In the genomic region with DNA sequence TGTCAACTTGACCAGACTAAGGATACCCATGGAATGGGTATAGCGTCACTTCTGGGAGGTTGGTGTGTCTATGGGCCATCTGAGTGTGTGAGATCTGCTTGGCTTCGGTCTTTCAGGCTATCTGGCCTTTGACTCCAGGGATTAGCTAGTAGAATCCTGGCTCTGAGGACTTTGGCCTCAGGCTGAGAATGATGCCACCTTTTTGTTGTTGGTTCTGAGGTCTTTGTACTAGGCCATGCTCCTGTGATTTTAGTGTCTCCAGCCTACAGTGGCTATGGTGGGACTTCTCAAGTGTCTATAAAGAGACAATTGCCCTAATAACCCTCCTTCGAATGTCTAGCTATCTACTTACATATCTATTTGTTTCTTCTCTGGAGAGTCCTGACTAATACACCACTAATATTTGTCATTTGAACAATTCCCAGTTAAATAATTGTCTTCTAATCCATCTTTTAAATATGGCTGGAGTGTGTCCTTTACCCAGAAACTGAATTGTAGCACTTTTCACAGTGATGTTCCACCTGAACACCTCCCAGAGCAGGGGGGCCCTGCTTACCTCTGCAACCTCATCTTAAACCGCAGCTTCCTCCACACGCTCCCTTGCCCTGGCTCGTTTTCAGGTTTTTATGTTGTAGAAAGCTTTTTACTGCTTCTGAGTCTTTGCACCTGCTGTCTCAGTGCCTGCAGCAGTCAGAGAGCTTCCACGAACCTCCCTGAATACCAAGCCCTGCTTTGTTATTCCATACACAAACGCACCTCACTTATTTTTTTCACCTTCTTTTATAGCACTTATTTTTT, we compare ENCODE assay signal across 22 mouse cellular contexts.
A peak's percentile ranks its signal among the peaks of the same experiment; 100 is the strongest.
DNase-seq lines count a peak whose midpoint lies in the region; ATAC-seq and TF ChIP-seq lines count a peak whose summit lies in the region.
"Had no signal": no experiment of that assay in that cellular context is flagged by ENCODE, and none has a peak within 500 bp of the region (broad histone marks: within the 10 kb centered on the region; RNA-seq: fewer than 3 reads in every experiment).

No protein-coding gene starts in this region.

- H3K4me2 ChIP-seq in kidney, embryonic 15.5 days: no peak overlapping the region
- H3K4me2 ChIP-seq: embryonic facial prominence, embryonic 15.5 days; heart, embryonic 11.5 days; heart, embryonic 15.5 days; hindbrain, embryonic 14.5 days had no signal

- no peaks in the 10 kb centered on the region; the same call in 1 of the 2 replicates for H3K4me1 ChIP-seq in kidney, adult 2 months (ENCODE audit: control insufficient read depth, insufficient read depth, low read length)
- 0 out of 2 replicates have a peak, but pooled peaks cover 2% of the 10 kb centered on the region for H3K4me1 ChIP-seq in kidney, embryonic 15.5 days
- H3K4me1 ChIP-seq: embryonic facial prominence, embryonic 15.5 days; heart, embryonic 15.5 days; hindbrain, embryonic 10.5 days had no signal

- H3K9me3 ChIP-seq in kidney, embryonic 15.5 days (replicated peaks): no peaks in the 10 kb centered on the region
- H3K9me3 ChIP-seq: embryonic facial prominence, embryonic 15.5 days; forebrain, embryonic 10.5 days; heart, embryonic 15.5 days; hindbrain, embryonic 10.5 days had no signal

- ATAC-seq in kidney, embryonic 15.5 days (replicated peaks; ENCODE audit: low FRiP score): peak; percentile 71
- no peak for ATAC-seq in activated CD4-positive, CD25-positive, alpha-beta regulatory T cell, adult 4 months
- ATAC-seq: forebrain, embryonic 14.5 days had no signal

- H3K9ac ChIP-seq in kidney, embryonic 15.5 days: no peak overlapping the region
- H3K9ac ChIP-seq: embryonic facial prominence, embryonic 15.5 days; heart, embryonic 15.5 days; hindbrain, embryonic 14.5 days had no signal

- no peak overlapping the region for H3K4me3 ChIP-seq in kidney, adult 2 months (ENCODE audit: insufficient read depth, low read depth, low read length)
- H3K4me3 ChIP-seq in kidney, embryonic 15.5 days (replicated peaks): no peak overlapping the region
- H3K4me3 ChIP-seq: embryonic facial prominence, embryonic 15.5 days; erythroblast, embryonic 14.5 days; forebrain, embryonic 10.5 days; heart, embryonic 15.5 days; hindbrain, embryonic 10.5 days had no signal

- H3K27me3 ChIP-seq in kidney, adult 2 months (replicated peaks; ENCODE audit: control insufficient read depth, insufficient read depth, low read length): no peaks in the 10 kb centered on the region
- no peaks in the 10 kb centered on the region for H3K27me3 ChIP-seq in kidney, embryonic 15.5 days
- H3K27me3 ChIP-seq: embryonic facial prominence, embryonic 15.5 days; heart, embryonic 15.5 days had no signal

- no peak overlapping the region for H3K27ac ChIP-seq in kidney, adult 2 months (ENCODE audit: insufficient read depth, low read depth, low read length)
- no peak overlapping the region for H3K27ac ChIP-seq in kidney, embryonic 15.5 days
- H3K27ac ChIP-seq: embryonic facial prominence, embryonic 15.5 days; forebrain, embryonic 10.5 days; heart, embryonic 15.5 days; hindbrain, embryonic 10.5 days; hindbrain, embryonic 14.5 days had no signal

- peak; percentile 24 for DNase-seq in kidney, adult 11 months
- DNase-seq in kidney, postnatal 4 days: no peak
- peak; percentile 66 for DNase-seq in kidney, adult 2 months
- DNase-seq in kidney, postnatal 14 days: peak; percentile 5
- no peak for DNase-seq in layer of hippocampus, postnatal 10 days (ENCODE audit: low spot score in 2 of 2)
- DNase-seq in heart, adult 8-10 months (ENCODE audit: low spot score): no peak
- DNase-seq: adrenal gland, postnatal 25 days; cerebellum, adult 2 months; cerebellum, postnatal 14 days; embryo, embryonic 11 days; heart, adult 18-20 months; heart, postnatal 14 days had no signal

- 30% methylated on average over 8 of the region's 8 CpGs for WGBS in kidney, adult 2 months
- 40% methylated on average over 8 of the region's 8 CpGs for WGBS in kidney, embryonic 15.5 days

- no peaks in the 10 kb centered on the region for H3K36me3 ChIP-seq in kidney, adult 2 months (ENCODE audit: control insufficient read depth, insufficient read depth, low read length)
- H3K36me3 ChIP-seq in kidney, embryonic 15.5 days: no peaks in the 10 kb centered on the region
- H3K36me3 ChIP-seq: embryonic facial prominence, embryonic 15.5 days; forebrain, embryonic 10.5 days; heart, embryonic 15.5 days; hindbrain, embryonic 10.5 days had no signal

- no peak for TF ChIP-seq CTCF in kidney, adult 2 months (conservative IDR thresholded peaks at IDR 0.05; ENCODE audit: insufficient read depth, insufficient read length, low read depth, low read length)

- TF ChIP-seq POLR2A in kidney, adult 2 months (IDR thresholded peaks at IDR 0.05; ENCODE audit: low read depth, low read length): no peak

Comparison
In these comparisons a context has a peak if more than half of its experiments do, and no peak if none do; other contexts are left out.
1. DNase-seq: peak in kidney, adult 11 months (single experiment), kidney, adult 2 months (single experiment) and kidney, postnatal 14 days (single experiment); none in kidney, postnatal 4 days (0 of 2), layer of hippocampus, postnatal 10 days (0 of 2) and heart, adult 8-10 months (single experiment).